Mouse (Mus musculus) thymus, adult 2 months (tissue): ENCODE results near the gene Slc29a2. TPM values are rescaled to one million over a fixed set of nuclear protein-coding genes. Genes with fewer than 3 reads are reported as not detected.
A peak's percentile ranks its signal among the peaks of the same experiment; 100 is the strongest.
"Not testable (repeated sequence)": the region's sequence is repeated elsewhere in the genome, so short reads cannot be mapped to it uniquely, and the experiment has no call there.

Experiments used
- DNase-seq: peaks from one replicate; pipeline ENCODE4 v3.0.0; 2021
- H3K27ac ChIP-seq: fragments of 200-500 bp; 2 replicates; pipeline ENCODE4 v1.5.1; 2012; ENCODE audit warnings: low read length, control low read depth; ENCODE audit not compliant: control insufficient read depth, insufficient read depth
- H3K27me3 ChIP-seq: fragments of 200-500 bp; 2 replicates; pipeline ENCODE4 v1.6.1; 2012; ENCODE audit warnings: mild to moderate bottlenecking, low read length, moderate library complexity, mixed read lengths; ENCODE audit not compliant: control insufficient read depth, insufficient read depth
- H3K36me3 ChIP-seq: fragments of 200-500 bp; 2 replicates; pipeline ENCODE4 v1.6.1; 2012; ENCODE audit warnings: mild to moderate bottlenecking, low read length, moderate library complexity; ENCODE audit not compliant: control insufficient read depth, insufficient read depth
- H3K4me1 ChIP-seq: fragments of 200-500 bp; replicated peaks from 2 replicates; pipeline ENCODE4 v1.6.1; 2012; ENCODE audit warnings: low read length; ENCODE audit not compliant: control insufficient read depth, insufficient read depth
- H3K4me3 ChIP-seq: fragments of 200-500 bp; 2 replicates; pipeline ENCODE4 v1.5.1; 2012; ENCODE audit warnings: mild to moderate bottlenecking, low read length, control low read depth, moderate library complexity; ENCODE audit not compliant: control insufficient read depth, insufficient read depth
- CTCF ChIP-seq: fragments of 200-500 bp; IDR thresholded peaks from 2 replicates; pipeline ENCODE4 v1.5.1; 2012; ENCODE audit warnings: mild to moderate bottlenecking, control low read depth, low read length, moderate library complexity, borderline replicate concordance; ENCODE audit not compliant: control insufficient read depth, poor library complexity, insufficient read depth; ENCODE audit errors: extremely low read depth
- POLR2A ChIP-seq: fragments of 200-500 bp; IDR thresholded peaks from 2 replicates; pipeline ENCODE4 v1.6.1; 2012; ENCODE audit warnings: mild to moderate bottlenecking, low read length, control low read depth, moderate library complexity; ENCODE audit not compliant: control insufficient read depth, poor library complexity, insufficient read depth; ENCODE audit errors: extremely low read depth
- WGBS: fragments of 180-500 bp; shearing (Covaris S2); methylation state at CpG from one replicate; pipeline ENCODE4 v1.1.7; 2018; 5-methylcytosine and 5-hydroxymethylcytosine counted together
- polyA plus RNA-seq: library from polyadenylated mRNA; depleted of rRNA; stranded (reverse); fragments of >200 nt; gene quantifications from 2 replicates; pipeline ENCODE4 v1.2.3, GENCODE M21; 2012

Slc29a2 gene
- polyA plus RNA-seq, 1 experiment: 14.6 TPM

GRCm38 (mm10) chr19:4992371-4992770 is 31.3 kb upstream of the Slc29a2 start:
- no peaks in the 10 kb centered on the region; the same call in 1 of the 2 replicates for H3K27me3 ChIP-seq
- no peaks in the 10 kb centered on the region; the same call in 1 of the 2 replicates for H3K4me1 ChIP-seq
- H3K4me3 ChIP-seq: no peak overlapping the region
- DNase-seq: no peak
- WGBS: 13% methylated on average over 8 of the region's 8 CpGs
- H3K36me3 ChIP-seq: no peaks in the 10 kb centered on the region
- TF ChIP-seq CTCF (no peak), POLR2A (no peak)
- no peak overlapping the region for H3K27ac ChIP-seq

- under 1% methylated on average over 9 of the region's 9 CpGs for WGBS
- no peaks in the 10 kb centered on the region; the same call in 1 of the 2 replicates for H3K4me1 ChIP-seq
- no peak for DNase-seq
Measured at GRCm38 (mm10) chr19:4992904-4993303, 30.8 kb upstream of the Slc29a2 start.

GRCm38 (mm10) chr19:4994043-4994442 is 29.6 kb upstream of the Slc29a2 start:
- no peak for DNase-seq
- Histone ChIP-seq H3K27ac (no peak overlapping the region), H3K36me3 (no peaks in the 10 kb centered on the region), H3K4me3 (no peak overlapping the region), H3K27me3 (no peaks in the 10 kb centered on the region; the same call in 1 of the 2 replicates), H3K4me1 (no peaks in the 10 kb centered on the region; the same call in 1 of the 2 replicates)
- WGBS: 25% methylated on average over 5 of the region's 5 CpGs
- TF ChIP-seq POLR2A (no peak), CTCF (no peak)

More at GRCm38 (mm10) chr19:4992904-4993303, 30.8 kb upstream of the Slc29a2 start:
- Histone ChIP-seq H3K27ac (no peak overlapping the region), H3K4me3 (no peak overlapping the region), H3K27me3 (no peaks in the 10 kb centered on the region; the same call in 1 of the 2 replicates), H3K36me3 (no peaks in the 10 kb centered on the region)
- TF ChIP-seq POLR2A (no peak), CTCF (no peak)

GRCm38 (mm10) chr19:4999445-5000140 is 24.1 kb upstream of the Slc29a2 start:
- TF ChIP-seq CTCF: no peak
- no peak for DNase-seq
- Histone ChIP-seq H3K4me3 (no peak overlapping the region), H3K27ac (no peak overlapping the region), H3K4me1 (peaks cover 9% of the 10 kb centered on the region), H3K27me3 (no peaks in the 10 kb centered on the region), H3K36me3 (no peaks in the 10 kb centered on the region)
- 65% methylated on average over 6 of the region's 6 CpGs for WGBS

GRCm38 (mm10) chr19:5001666-5002406 is 21.8 kb upstream of the Slc29a2 start:
- TF ChIP-seq CTCF: peak; percentile 59; the same call in 1 of the 2 replicates
- TF ChIP-seq POLR2A: no peak
- no peak overlapping the region for H3K27ac ChIP-seq
- peak; percentile 79 for DNase-seq
- H3K36me3 ChIP-seq: no peaks in the 10 kb centered on the region
- no peak overlapping the region for H3K4me3 ChIP-seq
- peaks cover 9% of the 10 kb centered on the region for H3K4me1 ChIP-seq
- 2% methylated on average over 39 of the region's 39 CpGs for WGBS
- no peaks in the 10 kb centered on the region for H3K27me3 ChIP-seq

GRCm38 (mm10) chr19:5003644-5004043 is 20.0 kb upstream of the Slc29a2 start:
- H3K4me3 ChIP-seq, H3K4me1 ChIP-seq, H3K27me3 ChIP-seq, DNase-seq, H3K27ac ChIP-seq, H3K36me3 ChIP-seq: not testable (repeated sequence)
- 45% methylated on average over 2 of the region's 2 CpGs for WGBS
